Mouse (Mus musculus) frontal cortex, postnatal 36 days (tissue): ENCODE measurements around the gene Fosl1.
"Not testable (repeated sequence)": the region's sequence is repeated elsewhere in the genome, so short reads cannot be mapped to it uniquely, and the experiment has no call there.

Experiments
- DNase-seq, 2 experiments: peaks; one replicate each; pipeline ENCODE4 v3.0.0; 2022; ENCODE audit warnings: low spot score in 2 of 2

Fosl1 gene

DNA sequence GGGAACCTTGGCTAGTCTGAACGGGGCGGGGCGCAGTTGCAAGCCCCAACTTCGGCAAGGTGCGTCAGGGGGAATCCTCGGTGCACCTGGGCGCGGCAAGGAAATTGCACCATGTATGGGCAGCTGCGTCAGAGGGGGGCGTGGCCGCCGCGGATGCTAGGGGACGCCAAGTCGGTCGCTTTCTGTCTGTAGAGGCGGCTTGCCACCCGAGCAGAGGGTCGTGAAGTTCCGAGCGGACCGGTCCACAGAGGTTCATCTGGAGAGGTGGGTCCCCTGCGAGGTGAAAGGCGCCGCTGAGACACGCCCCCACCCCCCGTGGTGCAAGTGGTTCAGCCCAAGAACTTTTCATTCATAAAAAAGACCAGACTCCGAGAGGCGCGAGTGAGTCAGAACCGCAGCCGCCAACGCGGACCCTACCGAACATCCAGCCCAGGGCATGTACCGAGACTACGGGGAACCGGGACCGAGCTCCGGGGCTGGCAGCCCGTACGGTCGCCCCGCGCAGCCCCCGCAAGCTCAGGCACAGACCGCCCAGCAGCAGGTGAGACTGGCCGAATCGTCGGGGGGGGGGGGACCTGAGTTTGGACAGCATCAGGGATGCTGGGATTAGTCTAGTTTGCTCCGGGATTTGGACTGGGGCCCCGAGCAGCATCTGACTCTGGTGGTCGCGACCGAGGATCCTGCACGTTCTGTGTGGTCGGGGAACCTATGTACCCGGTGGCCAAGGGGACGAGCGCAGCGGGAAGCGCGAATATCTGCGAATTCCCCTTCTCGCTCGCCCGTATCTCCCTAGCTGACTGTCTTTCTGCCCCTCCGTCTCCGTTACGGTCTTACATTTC is at the start of gene Fosl1:
TSS of gene Fosl1 (plus strand) at position 33 of the 839 bp plus-strand sequence.
- peak in 1 of 2 experiments; percentile 69 for DNase-seq

DNA sequence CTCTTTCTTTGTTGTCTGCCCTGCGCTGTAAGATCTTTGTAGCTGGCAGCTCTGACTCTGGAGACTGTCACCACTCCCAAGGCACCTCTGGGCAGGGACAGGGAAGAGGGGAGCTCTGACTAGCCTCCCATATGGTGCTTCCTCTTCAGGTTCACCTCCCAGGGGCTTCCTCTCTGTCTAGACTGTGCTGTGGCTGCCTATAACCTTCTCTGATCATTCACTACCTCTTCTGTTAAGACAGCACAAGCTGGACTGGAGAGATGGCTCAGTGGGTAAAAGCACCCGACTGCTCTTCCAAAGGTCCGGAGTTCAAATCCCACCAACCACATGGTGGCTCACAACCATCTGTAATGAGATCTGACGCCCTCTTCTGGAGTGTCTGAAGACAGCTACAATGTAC is 46.3 kb upstream of the Fosl1 start:
- not testable (repeated sequence) for DNase-seq

DNA sequence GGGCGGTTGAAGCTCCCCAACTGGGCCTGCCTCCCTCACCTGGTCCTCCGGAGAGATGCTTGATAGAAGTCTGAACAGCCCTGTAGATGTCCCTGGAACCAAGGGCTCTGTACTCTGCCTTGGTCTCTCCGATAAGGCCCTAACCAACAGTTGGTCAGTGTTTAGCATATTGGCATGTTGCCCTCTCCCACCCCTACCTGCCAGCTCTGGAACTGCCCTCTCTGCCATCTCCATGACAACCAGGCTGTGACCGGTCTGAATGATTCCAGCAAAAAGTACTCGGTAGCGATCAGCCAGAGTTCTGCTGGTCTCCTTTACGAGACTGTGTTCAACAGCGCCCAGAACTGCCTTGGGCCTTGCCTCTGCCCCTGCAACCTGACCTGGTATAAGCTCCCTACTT is 45.1 kb upstream of the Fosl1 start, which contains the start of gene Tsga10ip:
TSS of gene Tsga10ip (minus strand) at position 234 of the 400 bp plus-strand sequence.
- no peak for DNase-seq

DNA sequence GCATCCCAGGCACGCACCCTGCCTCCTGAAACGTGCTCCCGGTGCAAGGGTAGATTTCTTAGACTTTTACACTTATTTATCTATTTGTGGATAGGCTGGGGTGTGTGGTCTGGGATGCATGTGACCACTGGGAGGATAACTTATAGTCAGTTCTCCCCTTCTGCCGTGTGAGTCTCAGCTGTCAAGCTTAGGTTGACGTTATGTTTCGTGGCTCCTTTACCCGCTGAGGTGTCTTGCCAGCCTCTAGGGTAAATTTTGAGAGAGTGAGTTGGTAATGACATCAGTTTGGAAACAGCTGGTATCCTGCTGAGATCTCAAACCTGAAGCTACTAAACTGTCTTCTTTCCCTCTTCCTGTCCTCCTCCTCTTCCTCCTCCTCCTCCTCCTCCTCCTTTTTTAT is 41.4 kb upstream of the Fosl1 start:
- no peak for DNase-seq

DNA sequence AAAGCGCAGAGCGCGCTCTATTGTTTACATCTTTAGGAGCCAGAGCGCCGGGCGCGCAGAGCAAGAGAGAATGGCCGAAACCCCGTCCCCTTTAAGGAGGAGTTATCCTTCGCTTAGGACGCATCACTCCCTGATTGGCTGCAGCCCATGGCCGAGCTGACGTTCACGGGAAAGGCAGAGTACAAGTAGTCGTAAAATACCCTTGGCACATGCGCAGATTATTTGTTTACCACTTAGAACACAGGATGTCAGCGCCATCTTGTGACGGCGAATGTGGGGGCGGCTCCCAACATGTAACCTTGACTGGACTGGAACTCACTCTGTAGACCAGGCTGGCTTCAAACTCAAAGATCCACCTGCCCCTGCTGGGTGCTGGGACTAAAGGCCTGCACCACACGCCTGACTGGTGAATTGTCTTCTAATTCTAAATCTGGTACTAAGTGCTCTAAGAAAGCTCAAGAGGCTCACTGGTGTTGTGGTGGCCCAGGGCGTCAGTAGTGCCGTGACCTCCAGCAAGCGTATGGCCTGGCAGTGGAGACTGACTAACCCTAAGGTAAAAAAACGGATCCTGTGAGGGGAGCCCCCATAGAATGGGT is 40.7 kb upstream of the Fosl1 start:
- peak in 1 of 2 experiments; percentile 60 for DNase-seq

DNA sequence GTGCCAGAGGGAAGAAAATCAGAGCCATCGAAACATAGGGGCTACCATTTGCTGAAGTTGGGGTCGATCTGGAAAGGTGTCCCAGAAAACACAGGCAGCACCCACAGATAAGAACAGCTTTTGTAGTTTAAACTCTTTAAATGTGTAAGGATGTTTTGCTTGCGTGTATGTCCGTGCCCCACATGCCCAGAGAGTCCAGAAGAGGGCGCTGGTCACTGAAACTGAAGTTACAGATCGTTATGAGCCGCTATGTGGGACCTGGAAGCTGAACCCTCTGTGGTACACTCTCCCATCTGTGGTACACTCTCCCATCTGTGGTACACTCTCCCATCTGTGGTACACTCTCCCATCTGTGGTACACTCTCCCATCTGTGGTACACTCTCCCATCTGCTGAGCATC is 40.2 kb upstream of the Fosl1 start:
- peak in 1 of 2 experiments; percentile 54 for DNase-seq

DNA sequence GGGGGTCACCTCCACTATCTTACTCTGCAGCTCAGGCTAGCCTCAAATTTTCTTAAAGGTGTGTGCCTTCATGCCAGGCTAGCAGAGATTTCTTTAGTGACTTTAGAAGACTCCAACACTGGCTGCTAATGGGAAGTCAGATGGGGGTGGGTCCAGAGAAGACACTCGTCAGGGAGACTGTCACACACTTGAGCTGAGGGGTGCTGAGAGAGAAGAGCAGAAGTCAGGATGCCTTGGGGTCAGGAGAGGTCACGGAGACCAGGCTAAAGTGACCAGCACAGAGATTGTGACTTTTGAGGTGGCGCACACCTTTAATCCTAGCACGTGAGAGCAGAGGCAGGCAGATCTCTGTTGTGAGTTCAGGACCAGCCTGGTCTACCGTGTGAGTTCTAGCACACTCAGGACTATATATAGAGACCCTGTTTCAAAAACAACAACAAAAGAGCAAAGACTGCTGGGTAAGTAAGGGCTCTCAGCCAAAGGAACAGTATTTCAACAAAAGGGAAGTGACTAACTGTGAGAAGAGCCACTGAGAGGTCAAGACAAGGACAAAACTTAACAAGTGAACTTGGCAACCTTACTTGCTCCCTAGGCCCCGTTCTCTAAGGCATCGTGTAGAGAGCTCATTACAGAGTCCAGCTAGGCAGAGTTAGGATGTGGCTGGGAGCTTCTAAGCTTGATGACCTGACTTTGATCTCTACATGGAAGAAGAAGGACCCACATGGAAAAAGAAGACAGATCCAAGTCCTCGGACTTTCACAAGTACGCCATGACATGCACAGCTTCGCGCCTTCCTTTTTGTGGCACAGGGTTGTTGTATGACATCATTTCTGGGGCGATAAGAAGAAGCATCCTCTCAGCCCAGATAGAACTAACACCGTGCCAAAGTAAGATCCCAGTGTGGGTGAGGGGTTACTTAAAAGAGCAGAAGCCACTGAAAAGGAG is 39.0 kb upstream of the Fosl1 start:
- DNase-seq = no peak

DNA sequence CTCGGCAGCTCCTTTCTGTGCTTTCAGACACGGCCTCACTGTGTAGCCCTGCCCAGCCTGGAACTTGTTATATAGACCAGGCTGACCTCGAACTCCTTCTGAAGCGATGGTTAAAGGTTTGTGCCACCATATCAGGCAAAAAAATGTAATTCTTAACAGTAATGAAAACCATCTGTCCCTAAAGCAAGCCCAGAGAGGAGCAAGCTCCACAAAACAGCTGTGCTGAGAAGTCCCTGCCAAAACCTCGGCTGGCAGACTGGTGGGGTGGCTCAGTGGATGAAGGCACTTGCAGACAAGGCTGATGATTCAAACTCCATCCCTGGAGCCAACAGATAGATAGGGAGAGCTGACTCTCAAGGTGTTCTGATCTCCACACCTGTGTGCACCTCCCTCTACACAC is 38.3 kb upstream of the Fosl1 start:
- DNase-seq = no peak

DNA sequence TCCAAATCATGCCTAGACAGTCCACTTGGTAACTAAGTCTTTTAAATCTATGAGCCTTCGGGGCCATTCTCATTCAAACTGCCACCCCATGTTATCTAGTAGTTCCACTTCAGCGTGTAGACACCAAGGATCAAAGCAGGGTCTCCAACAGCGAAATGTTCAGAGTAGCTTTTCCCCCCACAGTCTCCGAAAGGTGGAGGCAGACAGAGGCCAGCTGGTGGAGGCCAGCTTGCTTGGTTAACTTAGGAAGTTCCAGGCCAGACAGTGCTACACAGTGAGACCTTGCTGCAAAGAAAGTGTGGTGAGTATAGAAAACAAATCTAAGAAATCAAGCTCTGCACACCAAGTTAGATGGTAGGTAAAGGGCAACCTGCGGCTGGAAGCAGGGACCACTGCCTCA is 36.7 kb upstream of the Fosl1 start:
- DNase-seq = no peak

DNA sequence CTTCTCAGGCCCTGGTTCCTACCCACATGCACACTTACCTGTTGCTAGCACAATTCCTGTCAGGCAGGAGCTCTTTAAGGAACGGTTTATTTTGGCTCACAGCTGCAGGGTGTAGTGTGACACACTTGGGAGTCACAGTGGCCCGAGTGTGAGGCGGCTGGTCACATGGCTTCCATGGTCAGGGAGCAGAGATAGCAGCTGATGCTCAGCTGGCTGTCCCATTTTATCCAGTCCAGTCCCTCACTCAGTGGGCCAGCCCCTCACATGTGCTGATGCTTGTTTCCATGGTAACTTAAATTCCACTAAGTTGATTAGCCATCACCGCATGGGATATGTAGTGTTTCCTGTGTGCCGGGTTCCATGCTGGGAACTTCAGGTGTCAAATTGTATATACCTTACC is 35.4 kb upstream of the Fosl1 start:
- no peak for DNase-seq

DNA sequence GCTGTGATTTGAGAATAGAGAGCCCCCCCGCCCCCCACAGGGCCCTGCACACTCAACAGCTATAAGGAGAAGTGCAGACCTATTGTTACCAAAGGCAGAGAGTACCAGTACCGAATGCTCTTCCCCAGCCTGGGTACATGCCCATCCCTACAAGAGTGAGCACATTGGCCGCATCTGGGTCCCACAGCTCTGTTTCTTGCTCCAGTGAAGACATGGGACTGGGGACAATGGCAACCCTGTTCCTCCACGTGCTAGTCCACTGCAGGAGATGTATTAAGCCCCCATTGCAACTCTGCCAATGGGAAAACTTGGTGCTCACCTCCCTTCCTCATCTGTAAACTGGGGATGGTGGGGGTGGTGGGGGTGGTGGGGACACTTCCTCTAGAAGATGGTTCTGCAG is 33.5 kb upstream of the Fosl1 start:
- no peak for DNase-seq

DNA sequence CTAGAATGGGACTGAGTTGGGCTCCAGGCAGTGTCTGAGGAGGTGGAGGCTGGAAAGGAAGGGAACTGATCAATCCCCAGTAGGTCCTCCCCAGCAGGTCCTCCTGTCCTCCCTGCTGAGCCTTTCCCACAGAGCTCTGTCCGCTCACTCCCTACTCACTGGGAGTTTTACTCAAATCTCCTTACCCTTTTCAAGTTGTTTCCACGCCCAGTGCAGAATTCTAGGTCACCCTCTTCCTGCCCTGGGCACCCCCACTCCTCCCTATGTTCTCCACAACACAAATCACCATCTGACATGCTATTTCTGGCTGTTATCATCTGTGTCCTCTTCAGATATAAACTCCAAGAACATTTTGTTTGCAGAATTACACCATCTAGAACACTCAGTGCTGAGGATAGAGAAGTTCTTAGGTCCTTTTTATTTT is 32.8 kb upstream of the Fosl1 start:
- DNase-seq = no peak

DNA sequence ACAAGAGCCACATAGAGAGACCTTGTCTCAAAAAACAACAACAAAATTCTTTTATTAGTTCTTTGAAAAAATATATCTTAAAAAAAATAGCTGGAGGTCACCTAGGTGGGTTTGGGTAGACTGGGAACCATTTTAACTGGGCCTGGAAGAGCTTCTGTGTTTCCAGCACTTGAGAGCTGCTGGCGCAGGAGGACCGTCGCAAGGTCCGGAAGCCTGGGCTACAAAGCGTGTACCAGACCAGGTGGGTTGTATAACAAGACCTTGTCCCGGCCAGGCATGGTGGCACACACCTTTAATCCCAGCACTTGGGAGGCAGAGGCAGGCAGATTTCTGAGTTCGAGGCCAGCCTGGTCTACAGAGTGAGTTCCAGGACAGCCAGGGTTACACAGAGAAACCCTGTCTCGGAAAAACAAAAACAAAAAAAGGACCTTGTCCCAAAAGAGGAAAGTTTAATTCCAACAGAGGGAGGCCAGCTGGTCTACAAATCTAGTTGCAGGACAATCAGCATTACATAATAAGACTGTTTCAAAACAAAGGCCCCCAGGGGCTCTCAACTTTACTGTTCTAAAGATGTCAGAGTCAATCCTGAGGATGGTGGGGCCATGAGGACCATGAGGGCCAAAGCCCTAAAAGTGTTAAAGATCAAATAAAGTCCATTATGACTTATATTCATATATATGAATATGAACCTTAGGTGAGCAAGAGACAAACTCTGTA is 28.4 kb upstream of the Fosl1 start:
- no peak for DNase-seq

DNA sequence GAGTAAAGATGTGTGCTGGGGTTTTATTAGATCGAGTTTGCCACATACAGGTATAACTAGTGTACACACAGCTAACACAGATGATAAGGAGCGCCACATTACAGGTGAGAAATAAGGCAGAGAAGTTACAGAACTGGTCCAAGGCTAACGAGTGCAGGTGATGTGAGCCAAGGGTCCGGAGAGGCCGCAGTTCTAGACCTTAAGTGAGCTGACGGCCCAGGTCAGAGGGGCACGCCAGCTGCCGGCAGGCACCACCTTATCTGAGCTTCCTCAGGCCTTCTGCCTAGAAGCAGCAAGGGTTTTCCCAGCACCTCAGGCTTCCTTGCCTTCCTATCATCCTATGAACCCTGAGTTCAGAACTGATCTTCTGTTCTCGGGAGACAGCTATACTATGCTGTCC is 27.7 kb upstream of the Fosl1 start:
- no peak for DNase-seq

DNA sequence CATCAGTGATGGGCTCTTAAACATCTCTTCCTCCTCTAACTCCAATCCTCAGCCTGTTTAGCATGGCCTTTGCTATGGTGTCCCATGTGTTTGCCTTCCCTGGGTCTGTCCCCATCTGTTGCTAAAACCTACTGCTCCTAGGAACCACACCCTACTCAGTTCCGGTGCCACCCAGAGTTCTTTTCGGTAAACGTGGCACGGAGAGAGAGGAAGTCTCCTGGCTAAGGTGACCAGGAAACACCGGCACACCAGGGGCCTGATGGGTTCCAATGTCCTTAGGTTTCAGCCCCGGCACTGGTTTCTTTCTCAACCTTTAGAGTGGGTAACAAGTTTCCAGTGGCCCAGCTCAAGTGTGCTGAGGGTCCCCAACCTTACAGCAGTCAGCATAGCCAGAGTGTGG is 26.8 kb upstream of the Fosl1 start:
- no peak for DNase-seq

DNA sequence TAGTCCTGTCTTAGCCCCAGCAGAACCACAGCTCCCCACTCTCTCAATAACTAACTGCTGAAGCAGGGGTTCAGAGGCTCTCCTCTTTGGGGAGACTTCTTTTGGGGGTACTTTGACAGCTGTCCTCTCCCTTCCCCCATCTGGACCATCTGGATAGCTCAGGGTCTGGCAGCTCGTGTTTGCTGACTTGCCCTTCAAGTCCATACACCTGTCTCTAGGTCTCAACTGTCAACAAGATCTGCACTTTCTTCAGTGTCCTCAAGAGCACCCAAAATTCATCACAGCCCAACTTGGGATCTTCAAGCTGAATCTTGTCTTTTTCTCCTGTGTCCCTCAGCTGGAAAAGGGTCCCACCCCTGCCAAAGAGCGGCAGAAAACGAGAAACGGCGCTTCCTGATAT is 25.6 kb upstream of the Fosl1 start:
- DNase-seq = no peak

DNA sequence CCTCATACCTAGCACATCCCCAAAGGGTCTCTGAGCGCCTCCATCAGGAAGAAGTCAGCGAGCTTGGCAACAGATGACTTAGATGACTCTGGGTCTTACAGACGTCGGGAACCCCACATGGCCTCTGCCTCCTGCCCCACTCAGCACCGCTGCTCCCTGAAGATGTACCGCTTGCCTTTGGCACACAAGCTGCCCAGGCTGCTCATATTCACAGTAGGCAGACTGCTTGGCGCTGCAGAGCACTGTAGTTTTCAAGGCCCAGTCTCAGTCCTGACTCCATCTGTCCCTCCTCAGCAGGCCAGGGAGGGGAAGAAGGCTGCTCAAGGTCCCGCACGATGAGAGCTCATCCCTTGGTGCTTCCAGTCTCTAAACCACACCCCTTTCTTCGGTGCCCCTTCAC is 25.1 kb upstream of the Fosl1 start:
- no peak for DNase-seq

DNA sequence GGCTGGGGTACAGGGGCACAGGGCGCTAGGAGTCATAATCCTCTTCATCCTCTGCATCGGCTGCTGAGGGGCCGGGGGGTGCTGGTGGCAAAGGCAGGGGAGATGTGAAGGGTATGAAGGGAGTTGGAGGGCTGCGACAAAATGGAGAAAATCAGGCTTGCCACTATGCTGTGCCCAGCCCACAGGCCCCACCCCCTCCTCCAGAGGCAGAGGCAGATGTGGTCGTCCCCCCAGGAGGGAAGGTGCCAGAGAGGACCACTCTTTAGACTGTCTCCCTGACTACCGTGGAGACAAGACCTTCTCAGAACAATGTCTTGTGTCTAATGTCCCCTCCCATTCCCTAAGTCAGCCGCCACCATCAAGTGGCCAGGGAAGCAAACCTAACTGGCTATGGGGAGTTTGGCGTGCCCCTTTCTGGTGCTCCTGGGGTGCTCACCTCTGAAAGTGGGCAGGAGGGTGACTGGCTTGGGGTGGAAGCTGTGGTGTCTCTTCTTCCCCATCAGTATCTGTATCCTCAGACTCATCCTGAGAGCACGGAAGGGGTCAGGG is 24.4 kb upstream of the Fosl1 start:
- DNase-seq = no peak

DNA sequence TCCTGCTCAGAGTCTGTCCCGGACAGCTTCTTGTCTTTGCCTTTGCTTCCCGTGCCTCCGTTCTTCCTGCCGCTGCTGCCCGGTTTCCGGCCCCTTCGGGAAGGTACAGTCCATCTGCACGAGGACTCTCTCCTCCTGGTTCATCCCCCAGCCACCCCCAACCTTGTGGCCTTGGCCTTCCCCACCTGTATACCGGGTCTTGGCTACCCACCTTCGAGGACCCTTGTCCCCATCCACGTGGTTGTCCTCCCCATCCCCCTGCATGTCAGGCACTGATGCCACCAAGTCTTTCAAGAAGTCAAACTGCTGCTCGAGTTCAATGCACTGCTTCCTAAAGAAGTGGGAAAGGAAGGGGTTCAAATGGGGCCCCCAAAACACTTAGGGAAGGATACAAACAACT is 23.8 kb upstream of the Fosl1 start:
- no peak for DNase-seq

DNA sequence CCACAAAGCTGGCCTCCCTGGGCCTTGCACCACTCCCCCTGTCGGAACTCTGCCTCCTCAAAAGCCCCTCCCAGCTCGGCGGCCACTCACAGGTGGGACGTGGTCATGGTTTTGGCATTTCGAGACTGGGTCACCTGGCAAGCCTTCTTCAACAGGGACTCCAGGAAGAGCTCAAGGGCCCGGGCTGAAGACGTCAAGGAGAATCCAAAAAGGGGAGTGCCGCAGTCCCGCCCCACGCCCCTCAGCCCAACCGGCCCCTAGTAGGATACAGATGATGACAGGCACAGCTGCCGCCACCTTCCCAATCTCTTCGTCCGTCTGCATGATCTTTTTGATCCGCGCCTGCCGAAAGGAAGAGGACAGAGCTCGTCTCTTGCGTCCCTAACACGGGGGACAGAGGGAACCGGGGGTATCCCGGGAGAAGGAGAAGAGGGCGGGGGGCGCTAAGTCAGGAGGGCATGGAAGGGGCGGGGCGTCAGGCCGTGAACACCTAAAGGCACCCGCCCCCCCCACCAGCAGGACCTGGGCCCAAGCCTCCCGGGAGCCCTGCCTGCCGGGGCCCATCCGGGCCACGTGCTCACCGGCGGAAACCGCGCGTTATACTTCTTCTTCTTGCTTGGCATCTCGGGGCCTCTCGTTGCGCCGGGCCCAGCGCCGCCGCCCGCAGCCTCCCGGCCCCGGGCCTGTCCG is 23.1 kb upstream of the Fosl1 start:
- peak; percentile 59 for DNase-seq
